Mouse (Mus musculus): ENCODE data around the gene Lhx9. TPM values are rescaled to one million over a fixed set of nuclear protein-coding genes. Genes with fewer than 3 reads are reported as not detected.
A peak's percentile ranks its signal among the peaks of the same experiment; 100 is the strongest.

The Lhx9 gene
- polyA plus RNA-seq, 1 experiment from 2014 or later, result 0.14 TPM

DNA sequence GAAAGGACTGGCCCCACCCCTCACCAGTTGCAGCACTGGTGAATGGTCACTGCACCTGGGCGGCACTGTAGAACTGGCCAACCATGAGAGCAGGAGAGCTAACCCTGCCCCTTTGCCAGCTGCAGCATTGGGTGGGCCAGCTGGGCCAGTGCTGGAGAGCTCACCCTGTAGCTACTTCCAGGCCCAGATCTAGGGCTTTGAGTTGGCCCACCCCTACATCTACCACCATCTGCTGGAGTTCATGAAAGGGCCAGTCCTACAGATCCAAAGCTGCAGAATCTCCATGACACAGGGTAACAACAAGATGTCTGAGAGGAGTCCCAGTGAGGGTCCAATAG is 25.4 kb downstream of the Lhx9 start:
- no peak overlapping the region for H3K9ac ChIP-seq (ENCODE audit: low read length)
- H3K4me1 ChIP-seq (ENCODE audit: control insufficient read depth, insufficient read depth, low read length), result no peaks in the 10 kb centered on the region
- no peak overlapping the region for H3K4me3 ChIP-seq (ENCODE audit: low read length)
- no peak for ATAC-seq (replicated peaks; ENCODE audit: extremely low read depth, insufficient read depth, low FRiP score)
- no peaks in the 10 kb centered on the region for H3K27me3 ChIP-seq (ENCODE audit: control insufficient read depth, insufficient read depth, low read length)
- H3K36me3 ChIP-seq (ENCODE audit: control insufficient read depth, insufficient read depth), result no peaks in the 10 kb centered on the region
- H3K27ac ChIP-seq (ENCODE audit: low read length), result no peak overlapping the region
- H3K4me2 ChIP-seq (ENCODE audit: low read depth, low read length), result no peak overlapping the region
- no peaks in the 10 kb centered on the region for H3K9me3 ChIP-seq (replicated peaks; ENCODE audit: control insufficient read depth, low read length)
- 100% methylated on average over 1 of the region's 1 CpGs for WGBS

DNA sequence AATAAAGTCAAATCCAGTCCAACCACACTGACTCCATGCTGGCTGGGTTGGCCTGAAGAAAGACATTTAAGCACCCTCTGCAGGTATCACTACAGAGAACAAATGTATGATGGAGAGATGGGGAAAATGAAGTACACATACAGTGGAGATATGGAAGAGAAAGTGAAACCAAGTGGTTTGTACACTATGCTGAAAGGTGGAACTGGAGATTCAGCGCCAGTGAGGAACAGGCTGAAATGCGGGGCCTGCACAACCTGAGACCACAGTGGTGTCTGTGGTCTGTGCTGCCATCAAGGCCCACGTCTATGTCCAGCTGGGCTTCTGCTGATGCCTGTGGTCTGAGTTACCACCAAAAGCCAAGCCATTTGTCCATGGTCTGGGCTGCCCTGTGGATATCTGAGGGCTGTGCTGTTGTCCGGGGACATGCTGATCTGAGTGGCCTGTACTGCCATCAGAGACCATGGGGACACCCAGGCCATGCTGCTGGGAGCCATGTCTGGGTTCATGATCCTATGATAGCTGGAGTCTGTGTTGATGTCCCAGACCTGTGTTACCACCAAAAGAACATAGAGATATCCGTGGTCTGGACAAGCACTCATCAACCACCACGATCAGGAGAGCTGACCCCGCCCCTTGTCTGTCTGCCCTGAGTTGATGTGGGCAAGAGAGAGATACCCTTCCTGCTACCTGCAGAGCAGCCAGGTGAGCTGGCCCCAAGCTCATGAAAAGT is 26.0 kb downstream of the Lhx9 start:
- 87% methylated on average over 7 of the region's 7 CpGs for WGBS
- Histone ChIP-seq H3K9me3 (replicated peaks; ENCODE audit: control insufficient read depth, low read length) (no peaks in the 10 kb centered on the region), H3K4me1 (ENCODE audit: control insufficient read depth, insufficient read depth, low read length) (no peaks in the 10 kb centered on the region), H3K36me3 (ENCODE audit: control insufficient read depth, insufficient read depth) (no peaks in the 10 kb centered on the region), H3K9ac (ENCODE audit: low read length) (no peak overlapping the region), H3K27me3 (ENCODE audit: control insufficient read depth, insufficient read depth, low read length) (no peaks in the 10 kb centered on the region), H3K27ac (ENCODE audit: low read length) (no peak overlapping the region), H3K4me2 (ENCODE audit: low read depth, low read length) (no peak overlapping the region), H3K4me3 (ENCODE audit: low read length) (no peak overlapping the region)
- no peak for ATAC-seq (replicated peaks; ENCODE audit: extremely low read depth, insufficient read depth, low FRiP score)

GRCm38 (mm10) chr1:138801732-138802131 is 46.6 kb downstream of the Lhx9 start:
- no peaks in the 10 kb centered on the region for H3K4me1 ChIP-seq (ENCODE audit: control insufficient read depth, insufficient read depth, low read length)
- no peak overlapping the region for H3K27ac ChIP-seq (ENCODE audit: low read length)
- no peak overlapping the region for H3K9ac ChIP-seq (ENCODE audit: low read length)
- H3K4me3 ChIP-seq (ENCODE audit: low read length), result no peak overlapping the region
- no peak overlapping the region for H3K4me2 ChIP-seq (ENCODE audit: low read depth, low read length)
- WGBS, result 36% methylated on average over 3 of the region's 3 CpGs
- no peaks in the 10 kb centered on the region for H3K27me3 ChIP-seq (ENCODE audit: control insufficient read depth, insufficient read depth, low read length)
- no peaks in the 10 kb centered on the region for H3K36me3 ChIP-seq (ENCODE audit: control insufficient read depth, insufficient read depth)
- no peaks in the 10 kb centered on the region for H3K9me3 ChIP-seq (replicated peaks; ENCODE audit: control insufficient read depth, low read length)
- no peak for ATAC-seq (replicated peaks; ENCODE audit: extremely low read depth, insufficient read depth, low FRiP score)

- H3K9ac ChIP-seq (ENCODE audit: low read length), result no peak overlapping the region
- H3K9me3 ChIP-seq (replicated peaks; ENCODE audit: control insufficient read depth, low read length), result no peaks in the 10 kb centered on the region
- no peak overlapping the region for H3K27ac ChIP-seq (ENCODE audit: low read length)
- H3K4me2 ChIP-seq (ENCODE audit: low read depth, low read length), result no peak overlapping the region
- no peak overlapping the region for H3K4me3 ChIP-seq (ENCODE audit: low read length)
- no peaks in the 10 kb centered on the region for H3K4me1 ChIP-seq (ENCODE audit: control insufficient read depth, insufficient read depth, low read length)
- 67% methylated on average over 3 of the region's 3 CpGs for WGBS
- H3K27me3 ChIP-seq (ENCODE audit: control insufficient read depth, insufficient read depth, low read length), result no peaks in the 10 kb centered on the region
- H3K36me3 ChIP-seq (ENCODE audit: control insufficient read depth, insufficient read depth), result no peaks in the 10 kb centered on the region
- ATAC-seq (replicated peaks; ENCODE audit: extremely low read depth, insufficient read depth, low FRiP score), result no peak
Observed at GRCm38 (mm10) chr1:138801296-138801695, 47.1 kb downstream of the Lhx9 start.

- no peaks in the 10 kb centered on the region for H3K27me3 ChIP-seq (ENCODE audit: control insufficient read depth, insufficient read depth, low read length)
- no peaks in the 10 kb centered on the region for H3K4me1 ChIP-seq (ENCODE audit: control insufficient read depth, insufficient read depth, low read length)
- H3K9ac ChIP-seq (ENCODE audit: low read length), result no peak overlapping the region
- no peaks in the 10 kb centered on the region for H3K36me3 ChIP-seq (ENCODE audit: control insufficient read depth, insufficient read depth)
- no peaks in the 10 kb centered on the region for H3K9me3 ChIP-seq (replicated peaks; ENCODE audit: control insufficient read depth, low read length)
- ATAC-seq (replicated peaks; ENCODE audit: extremely low read depth, insufficient read depth, low FRiP score), result no peak
- no peak overlapping the region for H3K27ac ChIP-seq (ENCODE audit: low read length)
- H3K4me2 ChIP-seq (ENCODE audit: low read depth, low read length), result no peak overlapping the region
- H3K4me3 ChIP-seq (ENCODE audit: low read length), result no peak overlapping the region
Observed at GRCm38 (mm10) chr1:138799692-138800314, 48.6 kb downstream of the Lhx9 start.

- Histone ChIP-seq H3K4me1 (ENCODE audit: control insufficient read depth, insufficient read depth, low read length) (no peaks in the 10 kb centered on the region), H3K4me2 (ENCODE audit: low read depth, low read length) (no peak overlapping the region), H3K4me3 (ENCODE audit: low read length) (no peak overlapping the region), H3K36me3 (ENCODE audit: control insufficient read depth, insufficient read depth) (no peaks in the 10 kb centered on the region), H3K27ac (ENCODE audit: low read length) (no peak overlapping the region), H3K9me3 (replicated peaks; ENCODE audit: control insufficient read depth, low read length) (no peaks in the 10 kb centered on the region), H3K9ac (ENCODE audit: low read length) (no peak overlapping the region), H3K27me3 (ENCODE audit: control insufficient read depth, insufficient read depth, low read length) (no peaks in the 10 kb centered on the region)
- 81% methylated on average over 5 of the region's 5 CpGs for WGBS
- ATAC-seq (replicated peaks; ENCODE audit: extremely low read depth, insufficient read depth, low FRiP score), result no peak
Observed at GRCm38 (mm10) chr1:138798110-138798509, 50.3 kb downstream of the Lhx9 start.

- 0 out of 2 replicates have a peak, but pooled peaks have one; percentile 28 for ATAC-seq (replicated peaks; ENCODE audit: extremely low read depth, insufficient read depth, low FRiP score)
- Histone ChIP-seq H3K9me3 (replicated peaks; ENCODE audit: control insufficient read depth, low read length) (no peaks in the 10 kb centered on the region), H3K27me3 (ENCODE audit: control insufficient read depth, insufficient read depth, low read length) (no peaks in the 10 kb centered on the region; the same call in 1 of the 2 replicates), H3K9ac (ENCODE audit: low read length) (no peak overlapping the region), H3K4me1 (ENCODE audit: control insufficient read depth, insufficient read depth, low read length) (no peaks in the 10 kb centered on the region), H3K27ac (ENCODE audit: low read length) (no peak overlapping the region), H3K36me3 (ENCODE audit: control insufficient read depth, insufficient read depth) (no peaks in the 10 kb centered on the region), H3K4me3 (ENCODE audit: low read length) (no peak overlapping the region), H3K4me2 (ENCODE audit: low read depth, low read length) (no peak overlapping the region)
- 58% methylated on average over 10 of the region's 10 CpGs for WGBS
Observed at GRCm38 (mm10) chr1:138785856-138786255, 62.5 kb downstream of the Lhx9 start.

- H3K4me2 ChIP-seq (ENCODE audit: low read depth, low read length), result no peak overlapping the region
- WGBS, result 69% methylated on average over 5 of the region's 5 CpGs
- no peak overlapping the region for H3K4me3 ChIP-seq (ENCODE audit: low read length)
- H3K9ac ChIP-seq (ENCODE audit: low read length), result no peak overlapping the region
- H3K27me3 ChIP-seq (ENCODE audit: control insufficient read depth, insufficient read depth, low read length), result no peaks in the 10 kb centered on the region; the same call in 1 of the 2 replicates
- no peaks in the 10 kb centered on the region for H3K4me1 ChIP-seq (ENCODE audit: control insufficient read depth, insufficient read depth, low read length)
- H3K9me3 ChIP-seq (replicated peaks; ENCODE audit: control insufficient read depth, low read length), result no peaks in the 10 kb centered on the region
- no peak overlapping the region for H3K27ac ChIP-seq (ENCODE audit: low read length)
- no peaks in the 10 kb centered on the region for H3K36me3 ChIP-seq (ENCODE audit: control insufficient read depth, insufficient read depth)
- no peak for ATAC-seq (replicated peaks; ENCODE audit: extremely low read depth, insufficient read depth, low FRiP score)
Observed at GRCm38 (mm10) chr1:138784019-138784418, 64.4 kb downstream of the Lhx9 start.

Data from heart, embryonic 16.5 days (tissue).